Mouse (Mus musculus) kidney, embryonic 14.5 days (tissue): Measurements from ENCODE around the gene Castor1. TPM values are rescaled to one million over a fixed set of nuclear protein-coding genes. Genes with fewer than 3 reads are reported as not detected.
A peak's percentile ranks its signal among the peaks of the same experiment; 100 is the strongest.

Experiments used
- ATAC-seq: fragments of 200-750 bp; cut with Nextera tagmentation; 2 replicates; pipeline ENCODE4 v1.8.0; 2017; ENCODE audit warnings: moderate number of reproducible peaks, mild to moderate bottlenecking, moderate TSS enrichment, moderate library complexity; ENCODE audit not compliant: low FRiP score, low TSS enrichment
- H3K27ac ChIP-seq: fragments of 300-500 bp; sonication (generic); 2 replicates; pipeline ENCODE4 v1.5.1; 2014; ENCODE audit warnings: low read depth, mild to moderate bottlenecking, low read length, moderate library complexity, mixed read lengths
- H3K27me3 ChIP-seq: fragments of 300-500 bp; sonication (generic); 2 replicates; pipeline ENCODE4 v1.6.1; 2014; ENCODE audit warnings: mild to moderate bottlenecking, low read length; ENCODE audit not compliant: control insufficient read depth, insufficient read depth
- H3K36me3 ChIP-seq: fragments of 300-500 bp; sonication (generic); 2 replicates; pipeline ENCODE4 v1.6.1; 2014; ENCODE audit warnings: low read length, mixed read lengths; ENCODE audit not compliant: control insufficient read depth, insufficient read depth
- H3K4me1 ChIP-seq: fragments of 300-500 bp; sonication (generic); 2 replicates; pipeline ENCODE4 v1.6.1; 2014; ENCODE audit warnings: low read length, mixed read lengths; ENCODE audit not compliant: control insufficient read depth, insufficient read depth
- H3K4me2 ChIP-seq: fragments of 300-500 bp; sonication (generic); replicated peaks from 2 replicates; pipeline ENCODE4 v1.6.1; 2014; ENCODE audit warnings: low read depth, mild to moderate bottlenecking, low read length
- H3K4me3 ChIP-seq: fragments of 300-500 bp; sonication (generic); 2 replicates; pipeline ENCODE4 v1.5.1; 2014; ENCODE audit warnings: mild to moderate bottlenecking, low read length
- H3K9ac ChIP-seq: fragments of 300-500 bp; sonication (generic); 2 replicates; pipeline ENCODE4 v1.6.1; 2014; ENCODE audit warnings: low read depth, mild to moderate bottlenecking, low read length, moderate library complexity
- H3K9me3 ChIP-seq: fragments of 300-500 bp; sonication (generic); 2 replicates; pipeline ENCODE4 v1.6.1; 2016; ENCODE audit warnings: low read length; ENCODE audit not compliant: control insufficient read depth
- WGBS: fragments of 180-500 bp; shearing (Covaris S2); extraction: QIAGEN DNeasy Blood & Tissue Kit; methylation state at CpG from one replicate; pipeline ENCODE4 v1.1.7; 2014; 5-methylcytosine and 5-hydroxymethylcytosine counted together
- polyA plus RNA-seq: library from polyadenylated mRNA; unstranded; fragments of >200 nt; fragmentation: Nextera tagmentation; extraction: Ambion mirVana; gene quantifications from 2 replicates; pipeline ENCODE4 v1.2.1, GENCODE M21; 2014

Gene Castor1
- polyA plus RNA-seq, 1 experiment from 2014 or later: 5.3 TPM

DNA sequence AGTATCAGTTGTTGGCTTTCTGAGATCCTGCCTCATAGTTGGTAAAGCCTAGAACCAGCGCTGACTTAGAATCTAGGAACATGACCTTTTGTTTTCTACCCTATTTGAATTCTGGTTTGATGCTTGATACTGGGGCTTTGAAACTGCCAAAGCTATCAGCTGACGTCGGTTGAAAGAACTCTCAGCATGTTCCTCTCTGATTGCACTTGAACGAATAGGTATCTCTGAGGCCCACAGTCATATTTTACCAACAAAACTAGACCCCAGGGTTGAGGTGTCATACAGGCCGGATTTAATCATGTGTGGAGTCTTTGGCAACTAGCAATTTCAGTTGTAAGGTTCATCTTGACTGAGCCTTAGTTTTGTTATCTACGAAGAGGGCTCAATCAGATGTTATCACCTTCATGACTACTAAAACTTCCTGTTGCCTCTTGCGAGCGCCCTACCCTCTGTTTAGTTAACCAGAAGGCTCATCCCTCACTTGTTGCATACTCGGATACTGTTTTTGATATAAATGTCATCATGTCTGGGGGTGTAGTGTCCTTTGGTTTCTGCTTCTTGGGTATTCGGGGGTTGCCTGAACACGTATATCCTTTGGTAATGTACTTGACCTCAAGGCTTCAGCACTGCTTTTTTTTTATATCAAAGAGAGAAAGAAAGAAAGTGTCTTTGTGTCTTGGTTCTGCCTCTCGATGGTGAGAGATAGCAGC is 14.9 kb upstream of the Castor1 start:
- H3K9ac ChIP-seq: no peak overlapping the region
- no peaks in the 10 kb centered on the region for H3K27me3 ChIP-seq
- WGBS: 71% methylated on average over 12 of the region's 12 CpGs
- H3K4me2 ChIP-seq: no peak overlapping the region
- H3K4me3 ChIP-seq: no peak overlapping the region
- peaks cover 15% of the 10 kb centered on the region for H3K36me3 ChIP-seq
- peak overlapping the region; percentile 71 for H3K27ac ChIP-seq
- peaks cover 13% of the 10 kb centered on the region for H3K4me1 ChIP-seq
- no peaks in the 10 kb centered on the region for H3K9me3 ChIP-seq
- ATAC-seq: no peak

DNA sequence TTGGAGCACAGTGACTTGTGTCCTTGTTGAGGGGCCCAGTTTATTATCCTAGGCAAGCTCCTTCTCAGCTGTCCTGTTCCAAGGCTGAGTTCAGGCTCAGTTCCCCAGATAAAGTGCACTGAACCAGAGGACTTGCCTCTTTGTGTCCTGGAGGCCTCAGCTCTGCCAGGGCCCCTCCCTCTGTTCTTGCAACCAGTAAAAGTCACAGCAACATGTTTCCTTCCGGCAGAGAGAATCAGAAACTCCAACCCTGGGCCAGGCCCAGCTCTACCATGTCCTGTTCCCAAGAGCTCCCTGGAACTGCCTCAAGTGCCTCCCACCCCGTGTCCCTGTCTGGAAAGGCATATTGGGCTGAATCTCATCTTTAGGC is 14.3 kb upstream of the Castor1 start:
- WGBS: 14% methylated on average over 2 of the region's 2 CpGs
- Histone ChIP-seq H3K9ac (peak overlapping the region; percentile 4; the same call in 1 of the 2 replicates), H3K4me2 (no peak overlapping the region), H3K36me3 (peaks cover 18% of the 10 kb centered on the region), H3K9me3 (no peaks in the 10 kb centered on the region), H3K27me3 (no peaks in the 10 kb centered on the region), H3K4me3 (no peak overlapping the region), H3K4me1 (peaks cover 12% of the 10 kb centered on the region; the same call in 1 of the 2 replicates), H3K27ac (peak overlapping the region; percentile 71)
- peak; percentile 77 for ATAC-seq

DNA sequence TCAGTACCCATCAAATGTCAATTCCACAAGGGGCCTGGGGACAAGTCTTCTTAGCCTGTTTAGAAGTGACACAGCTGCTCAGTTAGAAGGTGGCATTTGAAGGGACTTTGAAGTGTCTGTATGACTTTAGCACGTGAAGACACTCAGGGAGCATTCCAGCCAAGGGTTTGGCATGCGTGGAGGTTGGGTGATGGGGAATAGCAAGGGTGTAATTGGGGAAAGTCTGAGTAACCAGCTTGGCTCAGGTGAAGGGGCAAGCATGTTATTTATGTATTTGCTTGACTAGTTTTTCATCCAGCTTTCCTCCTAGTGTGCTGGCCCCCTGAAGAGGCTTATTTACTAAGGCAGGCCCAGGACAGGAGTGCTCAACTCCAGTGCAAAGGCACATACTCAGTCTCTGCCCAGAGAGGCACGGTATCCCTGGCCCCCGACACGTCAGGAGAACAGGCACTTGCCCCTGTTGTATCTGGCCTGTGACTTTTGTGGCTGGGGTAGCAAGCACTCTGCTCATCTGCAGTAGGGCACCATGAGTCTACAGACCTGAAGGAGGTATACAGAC is 12.8 kb upstream of the Castor1 start:
- no peaks in the 10 kb centered on the region for H3K27me3 ChIP-seq
- no peaks in the 10 kb centered on the region for H3K9me3 ChIP-seq
- no peak overlapping the region for H3K27ac ChIP-seq
- 80% methylated on average over 5 of the region's 5 CpGs for WGBS
- H3K9ac ChIP-seq: no peak overlapping the region
- no peak overlapping the region for H3K4me3 ChIP-seq
- peaks cover 29% of the 10 kb centered on the region for H3K36me3 ChIP-seq
- no peak for ATAC-seq
- H3K4me2 ChIP-seq: no peak overlapping the region
- H3K4me1 ChIP-seq: peaks cover 12% of the 10 kb centered on the region; the same call in 1 of the 2 replicates

DNA sequence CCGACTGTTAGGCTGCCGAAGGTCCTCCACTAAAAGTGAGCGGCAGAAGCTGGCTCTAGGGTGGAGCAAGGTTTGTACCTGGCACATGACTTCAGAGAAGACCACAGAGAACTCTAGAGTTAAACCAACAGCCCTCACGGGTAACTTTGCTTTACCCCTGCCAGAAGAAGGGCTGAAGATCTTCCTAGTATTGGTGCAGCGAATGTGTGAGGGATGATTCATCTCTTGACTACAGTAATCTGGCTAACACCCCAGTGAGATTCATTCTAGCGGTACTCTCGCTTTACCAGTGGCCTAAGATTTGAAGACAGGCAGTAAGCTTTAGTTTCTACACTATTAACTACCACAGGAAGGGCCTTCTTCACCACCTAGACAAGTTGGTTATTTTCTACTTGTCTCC is 12.1 kb upstream of the Castor1 start:
- Histone ChIP-seq H3K9ac (no peak overlapping the region), H3K4me2 (no peak overlapping the region), H3K27ac (no peak overlapping the region), H3K27me3 (no peaks in the 10 kb centered on the region), H3K4me3 (no peak overlapping the region), H3K9me3 (no peaks in the 10 kb centered on the region), H3K36me3 (peaks cover 33% of the 10 kb centered on the region), H3K4me1 (peaks cover 12% of the 10 kb centered on the region; the same call in 1 of the 2 replicates)
- 92% methylated on average over 7 of the region's 7 CpGs for WGBS
- no peak for ATAC-seq

DNA sequence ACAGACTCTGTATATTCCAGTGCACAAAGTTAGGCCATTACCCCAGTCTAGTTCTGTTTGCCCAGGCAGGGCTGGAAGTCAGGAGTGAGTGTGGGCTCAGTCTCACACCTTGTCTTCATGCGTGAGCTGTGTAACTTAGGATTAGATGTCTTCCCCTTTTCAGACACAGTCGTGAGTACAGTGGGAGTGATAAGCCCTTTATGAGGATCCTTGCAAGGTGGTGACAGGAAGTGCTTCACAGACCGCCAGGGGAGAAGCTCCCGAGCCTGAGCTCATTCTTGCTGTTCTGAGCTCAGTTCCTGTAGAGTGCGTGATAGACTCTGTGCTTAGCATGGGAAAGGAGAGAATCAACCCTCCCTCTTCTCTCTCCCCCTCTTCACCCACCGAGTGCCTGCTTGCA is 11.5 kb upstream of the Castor1 start:
- Histone ChIP-seq H3K9ac (no peak overlapping the region), H3K27ac (no peak overlapping the region), H3K4me3 (no peak overlapping the region), H3K4me2 (no peak overlapping the region), H3K4me1 (peaks cover 12% of the 10 kb centered on the region; the same call in 1 of the 2 replicates), H3K36me3 (peaks cover 36% of the 10 kb centered on the region), H3K9me3 (no peaks in the 10 kb centered on the region), H3K27me3 (no peaks in the 10 kb centered on the region)
- WGBS: 77% methylated on average over 6 of the region's 6 CpGs
- no peak for ATAC-seq

DNA sequence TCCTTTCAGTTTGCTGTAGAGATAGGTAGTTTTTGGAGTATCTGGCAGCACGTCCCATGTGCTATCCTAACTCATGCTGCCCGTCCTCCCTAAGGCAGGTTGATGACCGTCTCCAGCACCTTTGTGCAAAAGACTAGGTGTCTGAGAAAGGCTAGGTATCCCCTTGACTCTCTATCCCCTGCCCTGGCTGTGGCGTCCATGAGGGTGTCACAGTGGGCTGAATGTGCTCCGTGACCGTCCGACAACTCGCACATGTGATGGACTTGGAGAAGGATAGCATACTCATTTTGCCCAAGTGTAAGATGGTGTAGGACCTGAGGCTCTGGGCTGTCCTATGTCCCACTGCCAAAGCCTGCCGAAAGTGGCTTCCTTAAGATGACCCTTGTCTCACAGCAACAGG is 10.4 kb upstream of the Castor1 start:
- Histone ChIP-seq H3K4me2 (no peak overlapping the region), H3K27me3 (no peaks in the 10 kb centered on the region), H3K9me3 (no peaks in the 10 kb centered on the region), H3K4me1 (peaks cover 12% of the 10 kb centered on the region; the same call in 1 of the 2 replicates), H3K9ac (no peak overlapping the region), H3K36me3 (peaks cover 46% of the 10 kb centered on the region), H3K27ac (no peak overlapping the region), H3K4me3 (no peak overlapping the region)
- ATAC-seq: no peak
- WGBS: 91% methylated on average over 9 of the region's 9 CpGs

DNA sequence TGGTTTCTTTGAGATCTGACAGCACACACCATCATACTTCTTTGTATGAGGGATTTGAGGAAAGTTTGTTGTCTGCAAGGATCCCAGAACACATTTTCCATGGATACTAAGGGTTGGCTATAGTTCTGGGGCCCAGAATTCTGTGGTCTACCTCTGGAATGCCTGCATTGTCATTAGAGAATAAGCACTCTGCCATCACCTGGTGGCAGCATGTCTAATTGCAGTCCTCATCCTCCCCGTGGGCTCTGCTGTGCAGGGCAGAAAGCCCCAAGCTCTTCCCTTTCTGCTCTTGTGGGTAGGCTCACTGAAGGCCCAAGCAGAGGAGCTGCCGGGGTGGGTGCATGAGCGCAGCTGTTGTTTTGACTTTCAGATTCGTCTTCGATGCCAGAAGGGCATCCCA is 8.5 kb upstream of the Castor1 start:
- Histone ChIP-seq H3K4me3 (no peak overlapping the region), H3K4me2 (no peak overlapping the region), H3K9me3 (no peaks in the 10 kb centered on the region), H3K27ac (no peak overlapping the region), H3K9ac (no peak overlapping the region), H3K27me3 (no peaks in the 10 kb centered on the region), H3K4me1 (no peaks in the 10 kb centered on the region), H3K36me3 (peaks cover 65% of the 10 kb centered on the region)
- ATAC-seq: no peak
- WGBS: 82% methylated on average over 5 of the region's 5 CpGs

DNA sequence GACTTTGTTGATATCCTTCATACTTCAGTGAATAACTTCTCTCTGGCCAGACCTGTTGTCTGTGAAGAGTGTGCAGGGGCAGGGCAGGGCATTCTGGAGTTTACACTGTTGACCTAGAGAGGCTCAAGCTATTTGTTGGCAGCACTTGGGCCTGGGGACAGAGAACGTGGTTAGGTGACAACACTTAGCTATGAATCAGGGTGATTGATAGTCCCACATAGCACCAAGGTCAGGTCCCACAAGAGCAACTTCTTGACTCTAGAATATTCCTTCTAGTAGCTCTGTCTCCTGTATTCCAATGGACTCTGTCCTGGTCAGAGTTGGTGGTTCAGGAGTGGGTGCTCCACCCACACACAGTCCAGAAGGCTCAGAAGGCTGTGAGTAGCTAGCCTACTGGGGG is 7.2 kb upstream of the Castor1 start:
- Histone ChIP-seq H3K4me2 (no peak overlapping the region), H3K4me1 (no peaks in the 10 kb centered on the region), H3K27me3 (no peaks in the 10 kb centered on the region), H3K27ac (no peak overlapping the region), H3K9me3 (no peaks in the 10 kb centered on the region), H3K36me3 (peaks cover 77% of the 10 kb centered on the region), H3K4me3 (no peak overlapping the region), H3K9ac (no peak overlapping the region)
- no peak for ATAC-seq
- 13% methylated on average over 1 of the region's 1 CpGs for WGBS

DNA sequence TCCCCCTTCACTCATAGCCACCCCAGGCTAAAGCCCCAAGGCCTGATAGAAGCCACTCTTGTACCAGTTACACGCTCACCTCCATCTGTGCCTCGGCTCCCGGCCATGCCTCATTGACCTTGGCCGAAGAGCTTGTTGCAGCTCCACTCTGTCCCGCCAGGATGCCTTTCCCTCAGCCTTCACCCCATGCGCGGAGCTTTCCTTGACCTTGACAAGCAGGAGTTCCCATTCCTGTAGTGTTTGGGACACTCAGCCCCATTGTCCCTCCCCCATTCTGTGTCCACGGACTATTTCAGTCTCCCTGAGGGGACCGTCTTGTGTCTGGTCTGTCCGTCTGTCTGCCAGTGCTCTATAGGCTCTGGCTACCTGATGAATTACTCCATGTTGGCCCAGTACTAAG is 4.9 kb upstream of the Castor1 start:
- no peaks in the 10 kb centered on the region for H3K27me3 ChIP-seq
- no peak overlapping the region for H3K4me2 ChIP-seq
- peaks cover 62% of the 10 kb centered on the region for H3K36me3 ChIP-seq
- H3K27ac ChIP-seq: no peak overlapping the region
- H3K9me3 ChIP-seq: no peaks in the 10 kb centered on the region
- H3K4me1 ChIP-seq: no peaks in the 10 kb centered on the region
- no peak overlapping the region for H3K4me3 ChIP-seq
- H3K9ac ChIP-seq: no peak overlapping the region
- no peak for ATAC-seq
- WGBS: 73% methylated on average over 10 of the region's 10 CpGs
